Mouse (Mus musculus): ENCODE measurements at regions not wholly inside any gene's neighbourhood (a gene's known extent, or its start where the extent isn't known, plus 50 kb on each side); places are given as distances from the start of the nearest gene placed in this dataset.
"Not testable (repeated sequence)": the region's sequence is repeated elsewhere in the genome, so short reads cannot be mapped to it uniquely, and the experiment has no call there.

GRCm38 (mm10) chr6:140208375-140208774 lies 167.1 kb upstream of the Plcz1 start:
- Histone ChIP-seq H3K36me3 (no peaks in the 10 kb centered on the region), H3K27me3 (ENCODE audit: insufficient read depth, poor library complexity, severe bottlenecking) (no peaks in the 10 kb centered on the region), H3K4me3 (no peak overlapping the region), H3K9me3 (peaks cover 7% of the 10 kb centered on the region; the same call in 1 of the 2 replicates), H3K27ac (no peak overlapping the region), H3K4me1 (replicated peaks) (0 out of 2 replicates have a peak, but pooled peaks cover 5% of the 10 kb centered on the region)
- DNase-seq (ENCODE audit: low spot score), result no peak
- WGBS, result 92% methylated on average over 3 of the region's 3 CpGs

GRCm38 (mm10) chr6:140206676-140207075 lies 165.4 kb upstream of the Plcz1 start:
- DNase-seq (ENCODE audit: low spot score); H3K27ac ChIP-seq; H3K9me3 ChIP-seq; H3K4me1 ChIP-seq (replicated peaks); H3K4me3 ChIP-seq; H3K36me3 ChIP-seq; H3K27me3 ChIP-seq (ENCODE audit: insufficient read depth, poor library complexity, severe bottlenecking): not testable (repeated sequence)
- WGBS, result 87% methylated on average over 11 of the region's 11 CpGs

GRCm38 (mm10) chr6:140201356-140201755 lies 160.1 kb upstream of the Plcz1 start:
- H3K4me1 ChIP-seq (replicated peaks), result no peaks in the 10 kb centered on the region
- DNase-seq (ENCODE audit: low spot score), result no peak

GRCm38 (mm10) chr6:140200322-140200721 lies 159.1 kb upstream of the Plcz1 start:
- Histone ChIP-seq H3K4me3 (no peak overlapping the region), H3K36me3 (no peaks in the 10 kb centered on the region), H3K27ac (no peak overlapping the region), H3K4me1 (replicated peaks) (no peaks in the 10 kb centered on the region), H3K27me3 (ENCODE audit: insufficient read depth, poor library complexity, severe bottlenecking) (no peaks in the 10 kb centered on the region), H3K9me3 (no peaks in the 10 kb centered on the region)
- DNase-seq (ENCODE audit: low spot score), result no peak
- 91% methylated on average over 5 of the region's 5 CpGs for WGBS

More at GRCm38 (mm10) chr6:140201356-140201755, 160.1 kb upstream of the Plcz1 start:
- H3K27ac ChIP-seq, result no peak overlapping the region
- H3K4me3 ChIP-seq, result no peak overlapping the region
- no peaks in the 10 kb centered on the region for H3K36me3 ChIP-seq
- 61% methylated on average over 1 of the region's 1 CpGs for WGBS
- no peaks in the 10 kb centered on the region for H3K27me3 ChIP-seq (ENCODE audit: insufficient read depth, poor library complexity, severe bottlenecking)
- no peaks in the 10 kb centered on the region for H3K9me3 ChIP-seq

GRCm38 (mm10) chr6:140198036-140198435 lies 156.8 kb upstream of the Plcz1 start:
- Histone ChIP-seq H3K9me3 (no peaks in the 10 kb centered on the region), H3K4me3 (no peak overlapping the region), H3K27me3 (ENCODE audit: insufficient read depth, poor library complexity, severe bottlenecking) (no peaks in the 10 kb centered on the region), H3K4me1 (replicated peaks) (peaks cover 9% of the 10 kb centered on the region), H3K27ac (no peak overlapping the region), H3K36me3 (no peaks in the 10 kb centered on the region)
- no peak for DNase-seq (ENCODE audit: low spot score)
- 88% methylated on average over 6 of the region's 6 CpGs for WGBS

GRCm38 (mm10) chr6:140197113-140197675 lies 155.9 kb upstream of the Plcz1 start:
- 89% methylated on average over 8 of the region's 8 CpGs for WGBS
- DNase-seq (ENCODE audit: low spot score), result no peak
- no peaks in the 10 kb centered on the region for H3K27me3 ChIP-seq (ENCODE audit: insufficient read depth, poor library complexity, severe bottlenecking)
- H3K4me3 ChIP-seq, result no peak overlapping the region
- H3K27ac ChIP-seq, result no peak overlapping the region
- no peaks in the 10 kb centered on the region for H3K9me3 ChIP-seq
- peaks cover 13% of the 10 kb centered on the region for H3K4me1 ChIP-seq (replicated peaks)
- no peaks in the 10 kb centered on the region for H3K36me3 ChIP-seq

GRCm38 (mm10) chr6:140194276-140194675 lies 153.0 kb upstream of the Plcz1 start:
- DNase-seq (ENCODE audit: low spot score), result no peak
- H3K4me1 ChIP-seq (replicated peaks), result peaks cover 14% of the 10 kb centered on the region
- no peaks in the 10 kb centered on the region for H3K9me3 ChIP-seq
- no peak overlapping the region for H3K27ac ChIP-seq
- 94% methylated on average over 2 of the region's 2 CpGs for WGBS
- H3K36me3 ChIP-seq, result no peaks in the 10 kb centered on the region
- no peak overlapping the region for H3K4me3 ChIP-seq
- H3K27me3 ChIP-seq (ENCODE audit: insufficient read depth, poor library complexity, severe bottlenecking), result no peaks in the 10 kb centered on the region

- Histone ChIP-seq H3K4me1 (replicated peaks) (peaks cover 20% of the 10 kb centered on the region), H3K27ac (peak overlapping the region; percentile 69), H3K36me3 (no peaks in the 10 kb centered on the region), H3K27me3 (ENCODE audit: insufficient read depth, poor library complexity, severe bottlenecking) (no peaks in the 10 kb centered on the region), H3K9me3 (no peaks in the 10 kb centered on the region), H3K4me3 (no peak overlapping the region)
- DNase-seq (ENCODE audit: low spot score), result peak; percentile 15
- WGBS, result 19% methylated on average over 9 of the region's 9 CpGs
Observed at GRCm38 (mm10) chr6:140193084-140193939, 152.1 kb upstream of the Plcz1 start.

GRCm38 (mm10) chr6:140192526-140192925 lies 151.3 kb upstream of the Plcz1 start:
- Histone ChIP-seq H3K4me3 (no peak overlapping the region), H3K27ac (no peak overlapping the region), H3K27me3 (ENCODE audit: insufficient read depth, poor library complexity, severe bottlenecking) (no peaks in the 10 kb centered on the region), H3K4me1 (replicated peaks) (peaks cover 20% of the 10 kb centered on the region), H3K36me3 (no peaks in the 10 kb centered on the region), H3K9me3 (no peaks in the 10 kb centered on the region)
- WGBS, result 79% methylated on average over 17 of the region's 17 CpGs
- DNase-seq (ENCODE audit: low spot score), result no peak

GRCm38 (mm10) chr6:140191341-140191740 lies 150.1 kb upstream of the Plcz1 start:
- Histone ChIP-seq H3K36me3 (no peaks in the 10 kb centered on the region), H3K27ac (no peak overlapping the region), H3K9me3 (no peaks in the 10 kb centered on the region), H3K4me3 (no peak overlapping the region), H3K4me1 (replicated peaks) (peaks cover 20% of the 10 kb centered on the region), H3K27me3 (ENCODE audit: insufficient read depth, poor library complexity, severe bottlenecking) (no peaks in the 10 kb centered on the region)
- whole genome bisulfite sequencing, result 90% methylated on average over 4 of the region's 4 CpGs
- no peak for DNase-seq (ENCODE audit: low spot score)

GRCm38 (mm10) chr6:140189601-140190000 lies 148.3 kb upstream of the Plcz1 start:
- WGBS, result 84% methylated on average over 9 of the region's 9 CpGs
- Histone ChIP-seq H3K4me1 (replicated peaks) (peaks cover 20% of the 10 kb centered on the region), H3K27me3 (ENCODE audit: insufficient read depth, poor library complexity, severe bottlenecking) (no peaks in the 10 kb centered on the region), H3K27ac (no peak overlapping the region), H3K36me3 (no peaks in the 10 kb centered on the region), H3K9me3 (no peaks in the 10 kb centered on the region), H3K4me3 (no peak overlapping the region)
- no peak for DNase-seq (ENCODE audit: low spot score)

GRCm38 (mm10) chr6:140187733-140188132 lies 146.5 kb upstream of the Plcz1 start:
- H3K36me3 ChIP-seq, result no peaks in the 10 kb centered on the region
- H3K9me3 ChIP-seq, result no peaks in the 10 kb centered on the region
- H3K4me3 ChIP-seq, result no peak overlapping the region
- H3K4me1 ChIP-seq (replicated peaks), result peaks cover 8% of the 10 kb centered on the region
- H3K27me3 ChIP-seq (ENCODE audit: insufficient read depth, poor library complexity, severe bottlenecking), result no peaks in the 10 kb centered on the region
- 90% methylated on average over 3 of the region's 3 CpGs for WGBS
- DNase-seq (ENCODE audit: low spot score), result no peak
- H3K27ac ChIP-seq, result no peak overlapping the region

- no peak for DNase-seq (ENCODE audit: low spot score)
- Histone ChIP-seq H3K4me1 (replicated peaks) (0 out of 2 replicates have a peak, but pooled peaks cover 7% of the 10 kb centered on the region), H3K27me3 (ENCODE audit: insufficient read depth, poor library complexity, severe bottlenecking) (no peaks in the 10 kb centered on the region), H3K9me3 (no peaks in the 10 kb centered on the region), H3K27ac (no peak overlapping the region), H3K4me3 (no peak overlapping the region), H3K36me3 (no peaks in the 10 kb centered on the region)
- 85% methylated on average over 6 of the region's 6 CpGs for WGBS
Observed at GRCm38 (mm10) chr6:140187106-140187505, 145.8 kb upstream of the Plcz1 start.

All from hindbrain, embryonic 10.5 days (tissue).